Mouse (Mus musculus): ENCODE measurements around the gene Lalba. TPM values are rescaled to one million over a fixed set of nuclear protein-coding genes. Genes with fewer than 3 reads are reported as not detected.

Gene Lalba
- total and polyA plus RNA-seq, 3 experiments, result not detected

GRCm38 (mm10) chr15:98497631-98498030, 15.1 kb upstream of the Lalba start:
- no peaks in the 10 kb centered on the region for H3K4me1 ChIP-seq (ENCODE audit: control insufficient read depth in 1 of 2, insufficient read depth in 2 of 2, low read length in 2 of 2)
- H3K79me2 ChIP-seq (ENCODE audit: control insufficient read depth, insufficient read depth, low read length, poor library complexity), result no peaks in the 10 kb centered on the region
- TF ChIP-seq BHLHE40 (IDR thresholded peaks at IDR 0.05; ENCODE audit: borderline replicate concordance, low read depth, low read length) (no peak), MAX (IDR thresholded peaks at IDR 0.05; ENCODE audit: low read length) (no peak), ZKSCAN1 (IDR thresholded peaks at IDR 0.05; ENCODE audit: low read depth, low read length) (no peak), HCFC1 (IDR thresholded peaks at IDR 0.05; ENCODE audit: low read depth, low read length) (no peak)
- DNase-seq (ENCODE audit: low read depth, low spot score), result no peak
- no peak overlapping the region for H3K27ac ChIP-seq (ENCODE audit: control insufficient read depth, low read depth, low read length)
- H3K9me3 ChIP-seq (replicated peaks; ENCODE audit: insufficient read depth, low read length), result no peaks in the 10 kb centered on the region
- H3K27me3 ChIP-seq (ENCODE audit: control insufficient read depth in 1 of 2, insufficient read depth in 2 of 2, low read length in 2 of 2), result peaks cover 19 to 32% of the 10 kb centered on the region in 2 experiments
- no peak overlapping the region for H3K4me3 ChIP-seq (ENCODE audit: control insufficient read depth in 1 of 2, insufficient read depth in 1 of 2, low read depth in 2 of 2, low read length in 2 of 2)
- H3K9ac ChIP-seq (ENCODE audit: control insufficient read depth, low read depth, low read length, poor library complexity, severe bottlenecking), result no peak overlapping the region
- H3K36me3 ChIP-seq (ENCODE audit: control insufficient read depth in 1 of 2, insufficient read depth in 2 of 2, low read length in 2 of 2), result no peaks in the 10 kb centered on the region

GRCm38 (mm10) chr15:98492102-98492501, 9.6 kb upstream of the Lalba start, which contains the start of gene Olfr279:
Gene Olfr279, plus strand, starts transcription at chr15:98492402.
- no peaks in the 10 kb centered on the region for H3K9me3 ChIP-seq (replicated peaks; ENCODE audit: insufficient read depth, low read length)
- H3K4me1 ChIP-seq (ENCODE audit: control insufficient read depth in 1 of 2, insufficient read depth in 2 of 2, low read length in 2 of 2), result 0 out of 4 replicates have a peak, but pooled peaks cover 0 to 2% of the 10 kb centered on the region in 2 experiments
- H3K4me3 ChIP-seq (ENCODE audit: control insufficient read depth in 1 of 2, insufficient read depth in 1 of 2, low read depth in 2 of 2, low read length in 2 of 2), result no peak within 1 kb of the TSS
- no peaks in the 10 kb centered on the region for H3K36me3 ChIP-seq (ENCODE audit: control insufficient read depth in 1 of 2, insufficient read depth in 2 of 2, low read length in 2 of 2)
- TF ChIP-seq POLR2AphosphoS2 (IDR thresholded peaks at IDR 0.05; ENCODE audit: low read length) (no peak), USF1 (IDR thresholded peaks at IDR 0.05; ENCODE audit: low read depth, low read length) (no peak), EP300 (IDR thresholded peaks at IDR 0.05; ENCODE audit: low read depth in 1 of 2, low read length in 2 of 2) (no peak), SIN3A (IDR thresholded peaks at IDR 0.05; ENCODE audit: low read length) (no peak), UBTF (IDR thresholded peaks at IDR 0.05; ENCODE audit: borderline replicate concordance, insufficient read depth, low read depth, low read length) (no peak), HCFC1 (IDR thresholded peaks at IDR 0.05; ENCODE audit: low read depth, low read length) (no peak), GATA1 (IDR thresholded peaks at IDR 0.05; ENCODE audit: low read depth, low read length) (no peak), CHD1 (IDR thresholded peaks at IDR 0.05; ENCODE audit: low read depth, low read length) (no peak), KAT2A (conservative IDR thresholded peaks at IDR 0.05; ENCODE audit: low read depth, low read length) (no peak), USF2 (IDR thresholded peaks at IDR 0.05; ENCODE audit: borderline replicate concordance in 1 of 2, insufficient read depth in 1 of 2, low read depth in 1 of 2, low read length in 2 of 2) (no peak), SMC3 (IDR thresholded peaks at IDR 0.05; ENCODE audit: low read depth, low read length) (no peak), MXI1 (IDR thresholded peaks at IDR 0.05; ENCODE audit: low read depth, low read length) (no peak), NELFE (IDR thresholded peaks at IDR 0.05; ENCODE audit: low read depth, low read length) (no peak), MAZ (IDR thresholded peaks at IDR 0.05; ENCODE audit: low read depth, low read length) (no peak), TCF12 (IDR thresholded peaks at IDR 0.05; ENCODE audit: low read depth, low read length) (no peak), CHD2 (IDR thresholded peaks at IDR 0.05; ENCODE audit: low read length) (no peak), POLR2AphosphoS5 (IDR thresholded peaks at IDR 0.05; ENCODE audit: borderline replicate concordance, low read depth, low read length) (no peak)
- peaks cover 7 to 12% of the 10 kb centered on the region in 2 experiments for H3K27me3 ChIP-seq (ENCODE audit: control insufficient read depth in 1 of 2, insufficient read depth in 2 of 2, low read length in 2 of 2)
- DNase-seq (ENCODE audit: low read depth, low spot score), result no peak
- H3K79me2 ChIP-seq (ENCODE audit: control insufficient read depth, insufficient read depth, low read length, poor library complexity), result no peaks in the 10 kb centered on the region
- no peak within 1 kb of the TSS for H3K27ac ChIP-seq (ENCODE audit: control insufficient read depth, low read depth, low read length)
- H3K9ac ChIP-seq (ENCODE audit: control insufficient read depth, low read depth, low read length, poor library complexity, severe bottlenecking), result no peak within 1 kb of the TSS
